Mouse (Mus musculus): ENCODE measurements around the gene Dkc1. TPM values are rescaled to one million over a fixed set of nuclear protein-coding genes. Genes with fewer than 3 reads are reported as not detected.

Dkc1 gene
- polyA plus RNA-seq (2014; fragmentation: Nextera tagmentation; extraction: Ambion mirVana), result 45.9 and 56.4 TPM in 2 replicates

DNA sequence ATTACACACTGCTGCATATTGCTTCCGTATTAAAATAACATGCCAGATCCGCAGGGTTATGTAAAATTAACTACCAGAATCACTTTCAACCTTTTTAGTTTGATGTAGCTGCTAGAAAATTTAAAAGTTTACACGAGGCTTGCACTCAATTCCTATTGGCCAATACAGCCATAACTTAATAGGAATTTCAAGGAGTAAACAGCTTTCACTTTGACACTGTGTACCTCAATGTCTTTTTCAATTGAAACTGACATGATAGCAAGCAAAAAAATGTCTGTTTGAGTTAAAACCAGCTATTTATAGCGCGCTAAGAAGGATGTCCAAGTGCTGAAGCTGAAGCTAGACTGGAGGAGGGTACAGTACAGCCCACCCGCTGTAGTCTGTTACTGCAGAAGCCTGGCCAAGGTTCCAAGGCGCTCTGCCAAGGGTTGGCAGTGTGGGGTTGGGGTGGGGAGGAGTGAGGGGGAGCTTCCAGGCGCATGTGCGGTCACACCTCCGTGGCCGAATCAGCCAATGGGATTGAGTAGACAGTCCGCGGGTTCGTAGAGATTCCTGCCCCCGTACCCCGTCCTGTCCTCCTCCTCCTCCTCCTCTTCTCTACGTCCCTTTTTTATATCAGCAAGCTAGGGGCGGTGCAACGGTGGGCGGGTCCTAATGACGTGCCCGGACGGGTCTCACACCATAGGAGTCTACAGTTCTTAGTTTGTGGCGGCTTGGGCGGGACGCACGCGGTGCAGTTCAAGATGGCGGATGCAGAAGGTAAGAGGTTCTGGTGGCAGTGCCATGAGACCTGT, at the start of gene Dkc1:
Gene Dkc1, plus strand, starts transcription at position 486 of the 794 bp plus-strand sequence.
- WGBS, result 19% methylated on average over 27 of the region's 29 CpGs
- H3K27me3 ChIP-seq (ENCODE audit: control insufficient read depth, insufficient read depth, low read length), result no peaks in the 10 kb centered on the region
- H3K9me3 ChIP-seq (ENCODE audit: control insufficient read depth, low read length), result no peaks in the 10 kb centered on the region
- ATAC-seq (ENCODE audit: low read depth), result peak; percentile 100
- peak within 1 kb of the TSS; percentile 50 for H3K9ac ChIP-seq (replicated peaks; ENCODE audit: low read depth, low read length)
- H3K27ac ChIP-seq (ENCODE audit: low read depth, low read length), result peak within 1 kb of the TSS; percentile 55; the same call in 1 of the 2 replicates
- H3K4me1 ChIP-seq (ENCODE audit: control insufficient read depth, insufficient read depth, low read length), result peaks cover 5% of the 10 kb centered on the region; the same call in 1 of the 2 replicates
- H3K36me3 ChIP-seq (ENCODE audit: control insufficient read depth, insufficient read depth, low read length), result no peaks in the 10 kb centered on the region
- H3K4me3 ChIP-seq (ENCODE audit: low read depth, low read length), result peak within 1 kb of the TSS; percentile 51
- H3K4me2 ChIP-seq (ENCODE audit: low read depth, low read length), result peak within 1 kb of the TSS; percentile 55

DNA sequence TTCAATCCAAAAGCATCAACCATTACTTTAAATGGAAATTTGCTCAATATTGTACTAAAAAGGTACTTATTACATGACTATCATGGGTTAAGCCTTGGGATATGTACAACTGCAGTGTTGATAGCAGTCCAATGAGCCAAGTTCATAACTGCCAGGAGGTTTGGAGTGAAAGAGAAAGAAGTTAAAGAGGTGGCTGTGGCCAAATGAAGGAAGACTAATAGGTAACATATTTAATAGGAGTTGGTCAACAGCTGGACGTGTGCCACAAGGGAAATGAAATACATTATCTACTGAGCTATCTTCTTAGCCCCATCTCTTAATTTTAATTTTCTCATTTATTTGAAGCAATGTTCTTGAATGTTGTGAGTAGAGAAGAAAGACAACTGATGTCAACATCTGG, 49.7 kb upstream of the Dkc1 start:
- 84% methylated on average over 1 of the region's 1 CpGs for WGBS
- Histone ChIP-seq H3K27ac (ENCODE audit: low read depth, low read length) (no peak overlapping the region), H3K4me1 (ENCODE audit: control insufficient read depth, insufficient read depth, low read length) (no peaks in the 10 kb centered on the region), H3K4me2 (ENCODE audit: low read depth, low read length) (no peak overlapping the region), H3K9me3 (ENCODE audit: control insufficient read depth, low read length) (no peaks in the 10 kb centered on the region), H3K36me3 (ENCODE audit: control insufficient read depth, insufficient read depth, low read length) (no peaks in the 10 kb centered on the region), H3K4me3 (ENCODE audit: low read depth, low read length) (no peak overlapping the region), H3K9ac (replicated peaks; ENCODE audit: low read depth, low read length) (no peak overlapping the region), H3K27me3 (ENCODE audit: control insufficient read depth, insufficient read depth, low read length) (no peaks in the 10 kb centered on the region)
- ATAC-seq (ENCODE audit: low read depth), result no peak

DNA sequence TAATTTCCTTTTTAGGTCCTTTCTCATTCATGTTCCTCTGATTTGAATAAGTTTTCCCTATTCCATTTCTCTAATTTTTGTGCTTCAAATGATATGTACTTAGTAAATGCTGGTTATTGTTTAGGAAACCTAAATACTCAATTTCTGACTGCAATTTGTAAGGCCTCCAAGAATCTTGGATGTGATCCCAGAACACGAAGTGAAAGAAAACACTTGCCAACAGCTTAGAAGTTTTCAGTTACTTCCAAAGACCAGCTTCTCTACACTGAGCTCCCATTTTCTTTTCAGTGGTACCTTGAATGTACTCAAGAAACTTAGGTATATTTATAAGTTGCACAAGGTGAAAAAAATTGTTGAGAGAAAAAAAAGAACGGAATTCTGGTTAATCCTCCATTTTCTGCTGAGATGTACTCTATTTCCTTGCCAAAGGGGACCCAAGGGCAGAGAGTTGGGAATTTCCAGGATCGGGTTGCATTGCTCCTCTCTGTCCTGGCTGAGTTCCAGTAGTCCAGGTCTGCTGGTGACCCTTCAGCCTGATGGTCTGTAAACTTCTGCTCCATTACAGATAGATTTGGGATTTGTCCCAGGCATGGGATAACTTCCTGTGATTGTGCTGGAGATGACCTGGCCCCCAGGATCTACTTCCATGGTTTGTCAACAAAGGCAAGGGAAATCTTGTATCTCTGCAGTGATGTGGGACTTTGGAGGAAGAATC, 48.6 kb upstream of the Dkc1 start:
- Histone ChIP-seq H3K27ac (ENCODE audit: low read depth, low read length) (no peak overlapping the region), H3K4me3 (ENCODE audit: low read depth, low read length) (no peak overlapping the region), H3K9me3 (ENCODE audit: control insufficient read depth, low read length) (no peaks in the 10 kb centered on the region), H3K9ac (replicated peaks; ENCODE audit: low read depth, low read length) (no peak overlapping the region), H3K36me3 (ENCODE audit: control insufficient read depth, insufficient read depth, low read length) (no peaks in the 10 kb centered on the region), H3K4me1 (ENCODE audit: control insufficient read depth, insufficient read depth, low read length) (no peaks in the 10 kb centered on the region), H3K4me2 (ENCODE audit: low read depth, low read length) (no peak overlapping the region), H3K27me3 (ENCODE audit: control insufficient read depth, insufficient read depth, low read length) (no peaks in the 10 kb centered on the region)
- no peak for ATAC-seq (ENCODE audit: low read depth)
- 61% methylated on average over 3 of the region's 3 CpGs for WGBS

DNA sequence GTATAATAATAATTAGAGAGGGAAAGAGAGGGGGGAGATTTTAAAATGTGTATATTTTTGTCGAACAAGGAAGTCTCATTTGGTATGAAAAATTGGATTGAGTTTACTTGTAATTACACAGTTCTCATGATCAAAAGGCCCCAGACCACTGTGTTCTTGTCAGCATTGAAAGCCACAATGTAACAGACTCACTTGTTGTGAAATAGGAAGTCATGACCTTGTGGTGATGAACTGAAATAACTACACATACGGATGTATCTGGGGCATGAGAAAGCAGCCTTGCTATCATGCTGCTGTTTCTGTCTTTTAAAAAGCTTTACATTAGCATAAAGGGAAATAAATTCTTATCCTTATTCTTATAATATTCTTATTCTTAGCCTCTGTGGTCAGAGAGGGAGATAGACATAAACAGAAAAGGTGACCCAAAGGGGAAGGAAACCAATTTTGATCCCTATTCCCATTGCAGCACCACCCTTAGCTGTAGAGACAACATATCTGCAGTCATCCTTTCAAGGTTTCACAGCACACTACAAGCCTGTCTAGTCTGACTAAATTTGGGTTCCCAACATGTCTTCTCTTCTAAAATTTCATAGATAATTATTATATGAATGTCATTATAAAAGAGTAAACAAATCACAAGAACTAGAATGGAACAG, 39.4 kb upstream of the Dkc1 start:
- no peak overlapping the region for H3K9ac ChIP-seq (replicated peaks; ENCODE audit: low read depth, low read length)
- H3K4me2 ChIP-seq (ENCODE audit: low read depth, low read length), result no peak overlapping the region
- no peaks in the 10 kb centered on the region for H3K4me1 ChIP-seq (ENCODE audit: control insufficient read depth, insufficient read depth, low read length)
- no peaks in the 10 kb centered on the region for H3K36me3 ChIP-seq (ENCODE audit: control insufficient read depth, insufficient read depth, low read length)
- 94% methylated on average over 2 of the region's 2 CpGs for WGBS
- H3K9me3 ChIP-seq (ENCODE audit: control insufficient read depth, low read length), result no peaks in the 10 kb centered on the region
- no peak for ATAC-seq (ENCODE audit: low read depth)
- no peak overlapping the region for H3K4me3 ChIP-seq (ENCODE audit: low read depth, low read length)
- H3K27me3 ChIP-seq (ENCODE audit: control insufficient read depth, insufficient read depth, low read length), result no peaks in the 10 kb centered on the region
- H3K27ac ChIP-seq (ENCODE audit: low read depth, low read length), result no peak overlapping the region

DNA sequence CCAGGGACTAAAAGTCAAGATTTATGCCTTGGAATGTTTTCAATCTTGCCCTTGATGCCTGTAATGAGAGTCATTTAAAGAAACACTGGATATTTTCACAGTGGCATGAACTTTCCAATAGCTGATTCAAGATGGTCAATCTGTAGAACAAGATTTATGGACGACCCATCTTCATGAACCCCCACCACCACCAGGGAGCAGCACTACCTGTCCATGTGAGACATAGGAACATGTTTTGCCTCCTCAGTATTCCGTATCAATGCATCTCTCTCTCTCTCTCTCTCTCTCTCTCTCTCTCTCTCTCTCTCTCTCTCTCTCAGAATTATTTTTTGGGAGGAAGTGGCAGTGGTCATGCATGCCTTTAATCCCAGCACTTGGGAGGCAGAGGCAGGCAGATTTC, 13.3 kb upstream of the Dkc1 start:
- H3K4me3 ChIP-seq (ENCODE audit: low read depth, low read length), result no peak overlapping the region
- no peaks in the 10 kb centered on the region for H3K4me1 ChIP-seq (ENCODE audit: control insufficient read depth, insufficient read depth, low read length)
- no peak overlapping the region for H3K27ac ChIP-seq (ENCODE audit: low read depth, low read length)
- no peak overlapping the region for H3K4me2 ChIP-seq (ENCODE audit: low read depth, low read length)
- ATAC-seq (ENCODE audit: low read depth), result no peak
- H3K27me3 ChIP-seq (ENCODE audit: control insufficient read depth, insufficient read depth, low read length), result no peaks in the 10 kb centered on the region
- H3K9me3 ChIP-seq (ENCODE audit: control insufficient read depth, low read length), result no peaks in the 10 kb centered on the region
- no peak overlapping the region for H3K9ac ChIP-seq (replicated peaks; ENCODE audit: low read depth, low read length)
- 44% methylated on average over 2 of the region's 2 CpGs for WGBS
- H3K36me3 ChIP-seq (ENCODE audit: control insufficient read depth, insufficient read depth, low read length), result no peaks in the 10 kb centered on the region

DNA sequence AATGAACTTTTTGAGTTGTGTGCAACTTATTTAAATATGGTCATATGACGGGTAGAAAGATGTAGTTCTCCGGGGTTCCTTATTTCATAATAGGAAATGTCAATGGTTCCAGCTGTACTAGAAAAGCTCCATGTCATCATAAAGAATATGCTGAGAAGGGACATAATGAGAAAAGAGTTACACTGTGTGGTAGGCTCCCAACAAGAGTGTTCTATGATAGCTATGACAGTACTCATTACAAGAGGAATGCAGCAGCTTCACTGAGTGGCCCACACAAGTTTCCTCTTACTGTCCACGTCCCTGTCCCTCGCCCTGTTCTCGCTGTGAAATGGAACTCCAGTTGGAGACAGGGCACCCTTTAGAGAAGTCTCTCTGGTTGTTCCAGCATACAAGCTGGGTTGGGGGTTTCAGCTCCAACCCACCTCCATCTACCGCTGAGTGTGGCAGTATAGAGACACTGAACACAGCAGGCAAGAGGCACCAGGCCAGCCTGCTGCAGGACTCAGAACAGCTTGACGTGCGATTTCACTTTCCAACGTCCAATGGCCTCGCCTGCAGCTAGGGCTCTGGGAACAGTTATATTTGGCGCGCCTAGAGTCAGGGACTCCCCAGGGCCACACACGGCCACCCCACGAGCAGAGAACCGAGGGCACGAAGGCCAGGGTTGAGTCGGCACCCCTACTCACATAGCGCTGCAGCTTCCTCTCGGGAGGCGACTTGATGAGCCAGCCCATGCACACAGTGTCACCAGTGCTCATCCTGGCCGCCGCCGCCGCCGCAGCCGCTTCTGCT, 11.5 kb upstream of the Dkc1 start:
- Histone ChIP-seq H3K4me1 (ENCODE audit: control insufficient read depth, insufficient read depth, low read length) (no peaks in the 10 kb centered on the region), H3K36me3 (ENCODE audit: control insufficient read depth, insufficient read depth, low read length) (no peaks in the 10 kb centered on the region), H3K27me3 (ENCODE audit: control insufficient read depth, insufficient read depth, low read length) (no peaks in the 10 kb centered on the region), H3K4me3 (ENCODE audit: low read depth, low read length) (peak overlapping the region; percentile 41), H3K9me3 (ENCODE audit: control insufficient read depth, low read length) (no peaks in the 10 kb centered on the region), H3K27ac (ENCODE audit: low read depth, low read length) (no peak overlapping the region), H3K4me2 (ENCODE audit: low read depth, low read length) (peak overlapping the region; percentile 48), H3K9ac (replicated peaks; ENCODE audit: low read depth, low read length) (peak overlapping the region; percentile 47)
- peak; percentile 89 for ATAC-seq (ENCODE audit: low read depth)
- WGBS, result 32% methylated on average over 19 of the region's 26 CpGs

DNA sequence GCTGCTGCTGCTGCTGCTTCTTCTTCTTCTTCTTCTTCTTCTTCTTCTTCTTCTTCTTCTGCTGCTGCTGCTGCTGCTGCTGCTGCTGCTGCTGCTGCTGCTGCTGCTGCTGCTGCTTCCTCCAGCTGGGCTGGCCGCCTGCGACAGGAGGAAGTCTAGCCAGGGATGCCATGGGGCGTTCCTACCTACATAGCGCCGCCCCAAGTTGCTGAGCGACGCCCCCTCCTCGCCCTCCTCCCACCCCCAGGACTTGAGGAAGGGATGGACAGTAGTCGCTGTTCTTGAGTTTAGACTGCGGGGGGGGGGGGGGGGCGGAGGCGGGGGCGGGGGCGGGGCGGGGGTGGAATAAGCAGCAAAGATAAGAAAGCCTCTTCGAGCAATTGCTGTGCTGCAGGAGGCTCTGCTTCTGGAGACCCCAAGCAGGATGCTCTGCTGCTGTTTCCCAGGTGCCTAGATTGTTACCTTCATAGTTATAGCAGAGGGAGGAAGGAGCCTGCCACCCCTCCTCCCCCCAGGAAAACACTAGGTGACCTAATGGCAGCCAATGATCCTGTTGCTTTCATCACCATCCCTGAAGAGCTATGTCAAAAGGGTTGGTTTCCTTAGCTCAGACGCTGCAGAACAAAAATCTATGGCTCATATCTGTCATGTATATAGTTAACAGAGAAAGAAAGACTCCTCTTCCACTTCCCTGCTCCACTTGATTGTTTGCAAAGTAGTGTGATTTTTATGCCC, 10.7 kb upstream of the Dkc1 start, which contains the start of gene Gab3:
Gene Gab3, minus strand, starts transcription at position 685 of the 735 bp plus-strand sequence.
- no peaks in the 10 kb centered on the region for H3K27me3 ChIP-seq (ENCODE audit: control insufficient read depth, insufficient read depth, low read length)
- H3K9me3 ChIP-seq (ENCODE audit: control insufficient read depth, low read length), result no peaks in the 10 kb centered on the region
- peak; percentile 96 for ATAC-seq (ENCODE audit: low read depth)
- WGBS, result 12% methylated on average over 6 of the region's 17 CpGs
- peak within 1 kb of the TSS; percentile 48 for H3K4me2 ChIP-seq (ENCODE audit: low read depth, low read length)
- no peak within 1 kb of the TSS for H3K27ac ChIP-seq (ENCODE audit: low read depth, low read length)
- H3K36me3 ChIP-seq (ENCODE audit: control insufficient read depth, insufficient read depth, low read length), result no peaks in the 10 kb centered on the region
- peak within 1 kb of the TSS; percentile 41 for H3K4me3 ChIP-seq (ENCODE audit: low read depth, low read length)
- H3K9ac ChIP-seq (replicated peaks; ENCODE audit: low read depth, low read length), result peak within 1 kb of the TSS; percentile 47
- no peaks in the 10 kb centered on the region for H3K4me1 ChIP-seq (ENCODE audit: control insufficient read depth, insufficient read depth, low read length)

DNA sequence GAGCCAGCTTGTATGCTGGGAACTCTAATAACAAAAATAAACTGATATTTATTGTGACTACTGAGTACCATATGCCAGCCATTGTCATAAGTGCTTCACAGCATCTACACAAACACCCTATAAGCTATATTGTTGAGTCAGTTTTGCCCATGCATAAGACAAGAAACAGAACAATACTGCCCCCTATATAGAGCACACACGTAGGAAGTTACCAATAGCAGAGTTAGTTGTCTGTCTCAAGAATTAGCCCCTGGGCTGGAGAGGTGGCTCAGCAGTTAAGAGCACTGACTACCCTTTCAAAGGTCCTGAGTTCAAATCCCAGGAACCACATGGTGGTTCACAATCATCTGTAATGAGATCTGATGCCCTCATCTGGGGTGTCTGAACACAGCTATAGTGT, 10.0 kb upstream of the Dkc1 start:
- no peaks in the 10 kb centered on the region for H3K27me3 ChIP-seq (ENCODE audit: control insufficient read depth, insufficient read depth, low read length)
- H3K4me1 ChIP-seq (ENCODE audit: control insufficient read depth, insufficient read depth, low read length), result no peaks in the 10 kb centered on the region
- H3K9me3 ChIP-seq (ENCODE audit: control insufficient read depth, low read length), result no peaks in the 10 kb centered on the region
- no peak overlapping the region for H3K4me2 ChIP-seq (ENCODE audit: low read depth, low read length)
- H3K27ac ChIP-seq (ENCODE audit: low read depth, low read length), result no peak overlapping the region
- no peaks in the 10 kb centered on the region for H3K36me3 ChIP-seq (ENCODE audit: control insufficient read depth, insufficient read depth, low read length)
- H3K4me3 ChIP-seq (ENCODE audit: low read depth, low read length), result no peak overlapping the region; the same call in 1 of the 2 replicates
- 24% methylated on average over 1 of the region's 1 CpGs for WGBS
- H3K9ac ChIP-seq (replicated peaks; ENCODE audit: low read depth, low read length), result no peak overlapping the region
- ATAC-seq (ENCODE audit: low read depth), result no peak
